Mouse (Mus musculus) forebrain, embryonic 13.5 days (tissue): Measurements from ENCODE around the gene Hlcs. TPM values are rescaled to one million over a fixed set of nuclear protein-coding genes. Genes with fewer than 3 reads are reported as not detected.

ENCODE experiments used
- ATAC-seq: fragments of 200-750 bp; cut with Nextera tagmentation; 2 replicates; pipeline ENCODE4 v1.8.0; 2017
- H3K27ac ChIP-seq: fragments of 300-500 bp; sonication (generic); 2 replicates; pipeline ENCODE4 v1.5.1; 2015; ENCODE audit warnings: inconsistent platforms, mild to moderate bottlenecking, moderate library complexity
- H3K27me3 ChIP-seq: fragments of 300-500 bp; sonication (generic); 2 replicates; pipeline ENCODE4 v1.6.1; 2015; ENCODE audit warnings: mild to moderate bottlenecking, inconsistent platforms
- H3K36me3 ChIP-seq: fragments of 300-500 bp; sonication (generic); 2 replicates; pipeline ENCODE4 v1.6.1; 2015; ENCODE audit warnings: mild to moderate bottlenecking, inconsistent platforms; ENCODE audit not compliant: poor library complexity, severe bottlenecking
- H3K4me1 ChIP-seq: fragments of 300-500 bp; sonication (generic); 2 replicates; pipeline ENCODE4 v1.6.1; 2015; ENCODE audit warnings: inconsistent platforms
- H3K4me2 ChIP-seq: fragments of 300-500 bp; sonication (generic); 2 replicates; pipeline ENCODE4 v1.6.1; 2015; ENCODE audit warnings: inconsistent platforms, mild to moderate bottlenecking, moderate library complexity
- H3K4me3 ChIP-seq: fragments of 300-500 bp; sonication (generic); 2 replicates; pipeline ENCODE4 v1.5.1; 2015; ENCODE audit warnings: mild to moderate bottlenecking, inconsistent platforms
- H3K9ac ChIP-seq: fragments of 300-500 bp; sonication (generic); 2 replicates; pipeline ENCODE4 v1.6.1; 2015; ENCODE audit warnings: mild to moderate bottlenecking, inconsistent platforms
- H3K9me3 ChIP-seq: fragments of 300-500 bp; sonication (generic); replicated peaks from 2 replicates; pipeline ENCODE4 v1.6.1; 2016; ENCODE audit warnings: inconsistent platforms
- WGBS: fragments of 180-500 bp; shearing (Covaris S2); methylation state at CpG from one replicate; pipeline ENCODE4 v1.1.7; 2015; 5-methylcytosine and 5-hydroxymethylcytosine counted together
- polyA plus RNA-seq: library from polyadenylated mRNA; unstranded; fragments of >200 nt; fragmentation: Nextera tagmentation; extraction: Ambion mirVana; gene quantifications from 2 replicates; pipeline ENCODE4 v1.2.1, GENCODE M21; 2015

Gene Hlcs
- polyA plus RNA-seq, 1 experiment from 2014 or later = 9.0 TPM

DNA sequence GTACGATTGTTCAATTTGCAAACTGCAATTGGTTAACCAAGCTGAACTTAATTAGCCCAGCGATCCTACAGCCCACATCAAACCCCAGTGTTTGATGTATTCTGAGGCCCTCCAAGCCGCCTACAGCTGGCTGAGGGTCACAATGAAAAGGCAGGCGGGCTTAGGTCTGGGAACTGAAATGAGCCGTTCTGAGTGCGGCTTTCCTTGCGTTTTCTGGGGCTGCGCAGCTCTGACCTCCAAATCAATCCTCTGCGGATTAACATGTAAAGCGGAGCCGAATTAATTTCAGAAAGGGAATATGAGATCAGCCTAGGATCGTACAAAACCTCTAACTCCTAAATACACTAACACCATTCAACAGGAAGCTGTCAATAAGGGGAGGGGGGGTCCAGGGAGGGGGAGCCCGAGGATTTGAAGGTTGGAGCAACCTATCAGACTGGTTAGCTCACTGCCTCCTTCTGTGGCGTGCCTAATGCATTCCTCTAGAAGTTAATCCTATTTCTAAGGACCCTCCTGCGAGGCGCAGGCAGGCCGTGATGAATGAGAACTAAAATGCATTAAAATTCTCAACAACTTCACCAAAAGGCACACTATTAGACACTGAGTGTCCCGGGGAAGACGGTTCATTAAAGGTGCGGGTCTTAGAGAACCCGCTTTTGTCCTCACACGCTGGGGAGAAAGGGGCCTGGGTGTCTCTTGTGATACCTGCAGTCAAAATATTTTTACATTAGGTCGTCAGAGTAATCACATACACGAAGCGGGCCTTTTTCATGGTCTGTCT is 133.8 kb downstream of the Hlcs start:
- peak; percentile 72 for ATAC-seq
- H3K9me3 ChIP-seq = no peaks in the 10 kb centered on the region
- peaks cover 44% of the 10 kb centered on the region for H3K4me1 ChIP-seq
- no peaks in the 10 kb centered on the region for H3K36me3 ChIP-seq
- H3K9ac ChIP-seq = no peak overlapping the region
- H3K4me2 ChIP-seq = peak overlapping the region; percentile 53
- H3K27me3 ChIP-seq = peaks cover 82% of the 10 kb centered on the region
- under 1% methylated on average over 25 of the region's 25 CpGs for WGBS
- H3K4me3 ChIP-seq = peak overlapping the region; percentile 14
- H3K27ac ChIP-seq = peak overlapping the region; percentile 52

DNA sequence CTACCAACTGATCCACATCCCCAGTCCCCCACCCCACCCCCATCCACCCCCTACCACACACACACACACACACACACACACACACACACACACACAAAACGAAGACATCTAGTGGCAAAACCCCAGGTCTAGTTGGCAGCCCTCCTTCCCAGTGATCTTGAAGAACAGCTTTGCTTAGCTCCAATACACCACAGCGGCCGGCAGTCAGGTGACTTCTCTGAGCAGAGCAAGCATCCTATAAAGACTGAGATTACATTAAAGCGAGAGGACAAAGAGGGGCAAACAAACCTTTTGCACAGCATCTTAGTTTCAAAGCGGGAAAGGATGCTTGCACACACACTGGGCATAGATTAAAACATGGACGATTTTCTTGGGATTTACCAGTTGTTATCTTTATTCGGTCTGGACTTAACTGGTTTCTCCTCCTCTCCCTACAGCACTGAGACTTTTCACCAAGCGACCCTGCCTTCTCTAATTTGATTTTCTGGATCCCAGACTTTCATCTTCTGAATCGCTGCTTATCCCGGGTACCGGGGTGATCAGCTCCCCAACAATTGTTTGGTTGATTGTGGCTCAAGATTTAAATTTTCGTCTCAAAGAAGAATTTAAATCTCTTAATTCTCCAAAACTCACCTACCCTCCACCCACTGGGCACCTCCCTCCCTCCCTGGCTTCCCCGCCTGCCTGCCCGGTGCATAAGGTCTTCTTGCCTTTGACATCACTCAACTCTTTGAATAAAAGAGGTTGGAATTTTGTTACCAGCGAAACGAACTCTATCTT is 134.7 kb downstream of the Hlcs start:
- Histone ChIP-seq H3K4me2 (peak overlapping the region; percentile 53), H3K27me3 (peaks cover 82% of the 10 kb centered on the region), H3K36me3 (no peaks in the 10 kb centered on the region), H3K4me3 (no peak overlapping the region), H3K9ac (no peak overlapping the region), H3K27ac (no peak overlapping the region), H3K9me3 (no peaks in the 10 kb centered on the region), H3K4me1 (peaks cover 44% of the 10 kb centered on the region)
- WGBS = 8% methylated on average over 16 of the region's 16 CpGs
- peak; percentile 5; the same call in 1 of the 2 replicates for ATAC-seq

DNA sequence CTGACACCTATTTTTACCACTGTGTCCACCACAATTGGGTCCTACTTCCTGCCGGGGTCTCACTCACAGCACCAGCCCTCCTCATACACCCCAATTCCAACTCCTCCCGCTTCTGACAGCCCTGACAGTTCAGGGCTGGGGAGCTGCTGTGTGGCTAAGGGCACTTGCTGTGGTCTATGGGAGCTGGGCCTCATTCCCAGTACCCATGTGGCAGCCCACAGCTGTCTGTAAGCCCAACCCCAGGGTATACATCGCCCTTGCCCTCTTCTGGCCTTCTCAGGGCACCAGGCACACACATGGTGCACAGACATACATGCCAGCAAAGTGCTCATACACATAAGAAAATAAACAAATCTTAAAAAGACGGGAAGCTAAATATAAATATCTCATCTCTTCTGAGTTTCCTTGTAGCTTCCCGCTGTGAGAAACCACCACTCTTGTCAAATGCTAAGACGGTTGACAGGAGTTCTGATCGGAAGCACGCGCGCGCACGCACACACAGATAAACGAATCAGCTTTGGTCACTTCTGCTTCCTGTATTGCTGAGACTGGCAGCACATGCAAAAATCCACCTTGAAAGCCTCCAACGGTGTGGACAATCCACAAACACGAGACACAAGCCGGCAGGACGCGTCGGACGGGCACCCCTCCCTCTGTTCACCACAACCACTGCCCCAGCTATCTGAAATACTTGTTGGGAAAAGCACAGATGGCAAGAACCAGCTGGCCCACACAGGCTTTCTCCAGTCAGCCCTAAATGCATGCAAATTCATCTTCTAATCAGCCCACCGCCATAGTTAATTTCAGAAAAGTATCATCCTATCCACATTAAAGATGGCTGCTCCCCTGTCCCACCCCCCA is 136.1 kb downstream of the Hlcs start:
- H3K4me2 ChIP-seq = no peak overlapping the region; the same call in 1 of the 2 replicates
- no peak overlapping the region for H3K27ac ChIP-seq
- H3K4me1 ChIP-seq = peaks cover 44% of the 10 kb centered on the region
- H3K9ac ChIP-seq = no peak overlapping the region
- H3K4me3 ChIP-seq = no peak overlapping the region
- no peaks in the 10 kb centered on the region for H3K9me3 ChIP-seq
- ATAC-seq = no peak
- WGBS = 82% methylated on average over 21 of the region's 21 CpGs
- peaks cover 80% of the 10 kb centered on the region for H3K27me3 ChIP-seq
- H3K36me3 ChIP-seq = no peaks in the 10 kb centered on the region

DNA sequence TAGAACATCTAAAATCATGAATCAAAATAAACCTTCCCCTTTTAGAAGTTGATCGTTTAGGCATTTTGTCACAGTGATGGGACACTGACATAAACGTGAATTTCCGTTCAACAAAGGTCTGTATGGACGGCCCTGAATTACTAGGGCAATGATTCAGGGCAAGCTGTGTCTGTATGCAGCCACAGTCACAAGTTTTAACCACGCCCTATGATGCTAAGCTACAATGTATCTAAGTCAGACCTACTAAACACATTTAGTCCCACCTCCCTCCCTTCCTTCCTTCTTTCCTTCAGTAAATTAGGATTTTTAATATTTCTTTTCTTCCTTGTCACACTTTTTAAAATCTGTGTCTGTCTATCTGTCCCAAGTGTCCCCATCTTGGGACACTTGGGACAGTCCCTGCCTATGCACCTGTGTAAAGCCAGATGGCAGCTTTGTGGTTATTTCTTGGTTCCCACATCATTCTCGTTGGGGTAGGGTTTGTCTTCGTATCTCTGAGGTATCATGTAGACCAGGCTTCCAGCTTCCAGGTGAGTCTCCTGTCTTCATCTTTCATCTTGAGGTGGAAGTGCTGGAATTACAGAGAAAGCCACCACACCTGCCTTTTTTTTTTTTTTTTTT is 137.9 kb downstream of the Hlcs start:
- Histone ChIP-seq H3K4me2 (no peak overlapping the region), H3K9ac (no peak overlapping the region), H3K4me3 (no peak overlapping the region), H3K27me3 (peaks cover 77% of the 10 kb centered on the region), H3K36me3 (no peaks in the 10 kb centered on the region), H3K4me1 (peaks cover 44% of the 10 kb centered on the region), H3K9me3 (no peaks in the 10 kb centered on the region), H3K27ac (no peak overlapping the region)
- ATAC-seq = no peak
- WGBS = 87% methylated on average over 7 of the region's 7 CpGs

DNA sequence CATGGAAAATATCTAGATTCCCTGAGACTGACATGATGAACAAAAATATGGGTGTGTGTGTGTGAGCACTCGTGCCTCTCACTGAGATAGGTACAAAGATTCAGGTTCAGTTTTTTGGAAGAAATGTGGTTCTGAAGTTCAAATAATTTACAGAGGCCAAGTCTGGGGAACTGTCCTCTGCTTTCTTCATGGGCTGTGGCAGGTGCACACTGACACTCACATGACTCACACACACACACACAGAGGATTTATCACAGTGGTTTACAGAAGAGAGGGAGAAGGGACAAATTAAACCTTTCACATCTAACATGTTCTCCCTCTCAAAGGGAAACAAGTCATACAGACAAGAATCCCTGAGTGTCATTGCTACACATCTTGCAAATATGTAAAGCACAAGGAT is 140.0 kb downstream of the Hlcs start:
- no peak for ATAC-seq
- Histone ChIP-seq H3K36me3 (no peaks in the 10 kb centered on the region), H3K4me2 (no peak overlapping the region), H3K27ac (no peak overlapping the region), H3K4me1 (peaks cover 29% of the 10 kb centered on the region), H3K4me3 (no peak overlapping the region), H3K27me3 (peaks cover 87% of the 10 kb centered on the region), H3K9me3 (no peaks in the 10 kb centered on the region), H3K9ac (no peak overlapping the region)
- 84% methylated on average over 1 of the region's 1 CpGs for WGBS

DNA sequence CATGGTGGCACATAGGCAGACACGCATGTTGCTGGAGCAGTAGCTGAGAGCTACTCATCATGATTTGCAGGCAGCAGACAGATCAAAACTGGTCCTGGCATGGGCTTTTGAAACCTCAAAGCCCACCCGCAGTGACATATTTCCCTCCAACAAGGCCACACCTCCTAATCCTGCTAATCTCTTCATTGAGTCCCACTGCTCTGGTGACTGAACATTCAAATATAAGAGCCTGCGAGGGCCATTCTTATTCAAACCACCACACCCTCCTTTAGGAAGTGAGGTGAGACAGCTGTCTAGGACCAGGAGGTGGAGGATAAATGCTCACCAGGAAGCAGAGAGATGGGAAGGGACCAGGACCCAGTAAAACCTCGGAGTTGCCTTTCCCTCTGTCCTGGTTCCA is 143.2 kb downstream of the Hlcs start:
- H3K4me2 ChIP-seq = no peak overlapping the region
- H3K27me3 ChIP-seq = peaks cover 73% of the 10 kb centered on the region
- ATAC-seq = no peak

DNA sequence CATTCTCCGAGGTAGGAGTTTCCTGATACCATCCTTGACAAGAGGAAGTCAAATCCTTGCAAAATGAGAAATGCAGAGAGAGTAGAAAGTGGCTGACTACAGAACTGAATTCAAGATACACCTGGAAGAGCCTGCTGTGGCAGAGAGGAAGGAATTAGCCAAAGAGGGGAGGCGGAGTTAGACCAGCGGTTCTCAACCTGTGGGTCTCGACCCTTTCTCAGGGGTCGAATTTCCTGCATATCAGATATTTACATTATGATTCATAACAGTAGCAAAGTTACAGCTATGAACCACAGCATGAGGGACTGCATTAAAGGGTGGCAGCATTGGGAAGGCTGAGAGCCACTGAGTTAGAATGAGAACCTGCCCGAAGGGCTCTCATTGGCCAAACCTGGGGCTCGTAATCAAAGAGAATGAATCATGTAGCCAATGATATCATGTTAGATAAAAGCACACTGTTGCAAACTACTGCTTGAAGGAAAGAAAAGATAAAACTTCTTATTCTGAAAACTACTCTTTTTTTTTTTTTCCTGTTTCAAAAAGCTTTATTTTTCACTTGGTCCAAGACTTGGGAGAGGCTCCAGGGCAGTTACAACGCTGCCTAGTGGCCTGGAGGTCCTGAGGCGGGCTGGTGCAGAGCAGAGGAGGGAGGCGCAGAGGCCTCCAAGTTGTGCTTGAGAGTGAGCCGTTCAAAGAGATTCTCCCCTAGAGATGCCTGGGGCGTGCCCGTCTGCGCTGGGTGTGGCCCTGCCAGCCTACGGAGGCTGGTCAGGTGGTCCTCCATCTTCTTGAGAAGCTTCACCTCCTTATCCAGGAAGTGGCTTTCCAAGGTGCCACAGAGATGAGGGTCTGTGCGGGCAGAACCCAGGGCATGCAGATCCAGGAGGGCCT is 144.5 kb downstream of the Hlcs start:
- no peak overlapping the region for H3K9ac ChIP-seq
- no peaks in the 10 kb centered on the region for H3K9me3 ChIP-seq
- WGBS = 91% methylated on average over 16 of the region's 16 CpGs
- H3K36me3 ChIP-seq = no peaks in the 10 kb centered on the region
- no peak for ATAC-seq
- no peak overlapping the region for H3K4me3 ChIP-seq
- H3K4me1 ChIP-seq = peaks cover 24% of the 10 kb centered on the region
- H3K27ac ChIP-seq = no peak overlapping the region
- H3K4me2 ChIP-seq = no peak overlapping the region
- H3K27me3 ChIP-seq = peaks cover 63% of the 10 kb centered on the region

More for the DNA sequence above, 143.2 kb downstream of the Hlcs start:
- Histone ChIP-seq H3K4me3 (no peak overlapping the region), H3K27ac (no peak overlapping the region), H3K4me1 (peaks cover 11% of the 10 kb centered on the region), H3K36me3 (no peaks in the 10 kb centered on the region), H3K9ac (no peak overlapping the region), H3K9me3 (no peaks in the 10 kb centered on the region)
- 11% methylated on average over 4 of the region's 4 CpGs for WGBS

DNA sequence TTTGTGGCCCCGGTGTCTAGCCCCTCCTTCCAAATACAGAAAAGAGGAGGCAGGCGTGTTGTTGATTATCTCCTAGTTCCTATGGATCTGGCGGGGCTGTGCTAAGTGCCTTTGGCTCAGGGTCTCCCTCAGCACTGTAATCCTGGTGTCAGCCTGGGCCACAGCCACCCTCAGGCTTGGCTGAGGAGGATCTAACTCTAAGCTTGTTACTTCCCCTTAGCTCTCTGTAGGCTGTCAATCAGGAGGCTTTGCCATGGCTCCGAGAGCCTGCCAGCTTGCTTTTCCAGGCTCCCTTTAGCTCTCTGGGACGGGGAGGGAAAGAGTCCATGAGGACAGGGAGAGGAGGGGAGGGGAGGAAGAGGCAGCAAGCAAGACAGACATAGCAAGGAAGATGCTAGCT is 148.4 kb downstream of the Hlcs start:
- Histone ChIP-seq H3K27ac (no peak overlapping the region), H3K4me3 (no peak overlapping the region), H3K9ac (no peak overlapping the region), H3K9me3 (no peaks in the 10 kb centered on the region), H3K27me3 (peaks cover 30% of the 10 kb centered on the region), H3K4me2 (no peak overlapping the region), H3K4me1 (peaks cover 17% of the 10 kb centered on the region), H3K36me3 (no peaks in the 10 kb centered on the region)
- peak; percentile 36; the same call in 1 of the 2 replicates for ATAC-seq
- WGBS = 34% methylated on average over 5 of the region's 5 CpGs

DNA sequence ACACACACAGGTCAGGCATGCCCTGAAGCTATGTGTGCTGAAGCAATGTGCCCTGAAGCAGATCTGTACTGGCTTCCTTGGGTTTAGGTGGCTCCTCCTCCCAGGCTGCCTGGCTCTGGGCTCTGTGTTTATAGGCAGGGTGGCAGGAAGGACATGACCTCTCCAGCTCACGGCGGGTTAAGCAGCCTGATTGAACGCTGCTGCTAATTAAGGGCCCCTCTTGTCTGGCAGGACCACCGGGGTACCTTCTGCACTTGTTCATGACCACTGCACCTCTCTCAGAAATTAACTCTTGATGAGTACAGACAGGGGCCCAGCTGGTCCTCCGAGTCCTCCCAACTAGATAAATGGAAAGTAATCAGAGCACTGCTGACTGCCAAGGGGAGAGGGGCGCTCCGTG is 149.1 kb downstream of the Hlcs start:
- Histone ChIP-seq H3K36me3 (no peaks in the 10 kb centered on the region), H3K4me3 (no peak overlapping the region), H3K27ac (0 out of 2 replicates have a peak overlapping the region, but pooled peaks have one; percentile 4), H3K9ac (no peak overlapping the region), H3K27me3 (peaks cover 27% of the 10 kb centered on the region), H3K4me1 (peaks cover 16% of the 10 kb centered on the region), H3K9me3 (no peaks in the 10 kb centered on the region), H3K4me2 (no peak overlapping the region)
- WGBS = 18% methylated on average over 7 of the region's 7 CpGs
- ATAC-seq = no peak

DNA sequence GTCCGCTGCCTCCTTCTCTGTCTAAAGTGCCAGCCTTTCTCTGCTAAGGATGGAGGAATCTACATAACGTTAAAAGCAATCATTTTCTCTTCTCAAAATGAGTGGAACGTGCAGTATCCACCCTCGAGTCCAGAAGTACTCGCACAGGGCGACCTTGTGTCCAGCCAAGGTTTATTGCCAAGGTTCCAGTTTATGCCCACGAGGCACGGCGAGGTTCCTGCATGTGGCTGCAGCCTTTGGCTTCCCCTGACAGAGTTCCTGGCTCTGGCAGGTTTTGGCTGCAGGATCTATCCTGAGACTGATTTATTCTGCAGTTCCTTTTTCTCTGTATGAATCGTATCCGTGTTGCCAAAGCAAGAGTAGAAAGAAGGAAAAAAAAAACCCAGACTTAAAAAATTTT is 150.3 kb downstream of the Hlcs start:
- Histone ChIP-seq H3K4me3 (no peak overlapping the region), H3K36me3 (no peaks in the 10 kb centered on the region), H3K9ac (no peak overlapping the region), H3K4me1 (peaks cover 16% of the 10 kb centered on the region), H3K27ac (no peak overlapping the region), H3K9me3 (no peaks in the 10 kb centered on the region), H3K27me3 (peaks cover 17% of the 10 kb centered on the region), H3K4me2 (no peak overlapping the region)
- no peak for ATAC-seq
- 91% methylated on average over 11 of the region's 11 CpGs for WGBS

DNA sequence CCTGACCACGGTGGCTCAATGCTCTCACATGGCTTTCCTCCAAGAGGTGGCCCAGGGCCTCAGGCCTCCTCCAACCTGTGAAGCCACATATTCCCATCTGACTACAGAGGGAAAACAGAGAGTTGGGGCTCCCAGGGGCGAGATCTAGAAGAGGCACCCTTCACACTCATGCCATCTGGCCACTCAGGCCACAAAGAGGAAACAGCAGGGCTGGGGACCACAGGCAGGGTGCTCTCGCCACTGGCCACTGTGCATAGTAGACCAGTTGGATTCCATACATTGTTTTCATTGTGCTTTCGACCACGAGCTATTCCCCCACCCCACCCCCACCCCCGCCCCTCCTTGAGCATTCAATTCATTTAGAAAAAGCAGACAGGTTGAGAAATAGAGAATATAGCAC is 151.4 kb downstream of the Hlcs start:
- H3K36me3 ChIP-seq = no peaks in the 10 kb centered on the region
- no peak for ATAC-seq
- H3K27me3 ChIP-seq = peaks cover 14% of the 10 kb centered on the region
- no peak overlapping the region for H3K4me2 ChIP-seq
- H3K9ac ChIP-seq = no peak overlapping the region
- H3K4me1 ChIP-seq = peaks cover 16% of the 10 kb centered on the region
- no peak overlapping the region for H3K4me3 ChIP-seq
- no peak overlapping the region for H3K27ac ChIP-seq
- WGBS = 39% methylated on average over 6 of the region's 6 CpGs
- H3K9me3 ChIP-seq = no peaks in the 10 kb centered on the region
